Mouse (Mus musculus): ENCODE data around the gene Diras1. TPM values are rescaled to one million over a fixed set of nuclear protein-coding genes. Genes with fewer than 3 reads are reported as not detected.

Diras1 gene
- polyA plus RNA-seq, 1 experiment from 2014 or later: 0.08 TPM

GRCm38 (mm10) chr10:81010851-81011250, 14.6 kb downstream of the Diras1 start:
- Histone ChIP-seq H3K4me3 (ENCODE audit: low read depth, low read length) (no peak overlapping the region), H3K27me3 (ENCODE audit: insufficient read depth, low read length) (no peaks in the 10 kb centered on the region), H3K4me2 (no peak overlapping the region), H3K9ac (no peak overlapping the region), H3K27ac (ENCODE audit: low read depth) (no peak overlapping the region), H3K4me1 (ENCODE audit: insufficient read depth) (0 out of 2 replicates have a peak, but pooled peaks cover 3% of the 10 kb centered on the region), H3K9me3 (ENCODE audit: low read depth, low read length) (no peaks in the 10 kb centered on the region), H3K36me3 (ENCODE audit: insufficient read depth) (no peaks in the 10 kb centered on the region)
- no peak for TF ChIP-seq CTCF (IDR thresholded peaks at IDR 0.05; ENCODE audit: low read depth)
- DNase-seq (peak; percentile 44), ATAC-seq (ENCODE audit: insufficient read depth) (no peak)
- 62% methylated on average over 6 of the region's 6 CpGs for WGBS

- ATAC-seq (ENCODE audit: insufficient read depth): no peak; the same call in 1 of the 2 replicates
- no peaks in the 10 kb centered on the region for H3K27me3 ChIP-seq (ENCODE audit: insufficient read depth, low read length)
- H3K4me1 ChIP-seq (ENCODE audit: insufficient read depth): no peaks in the 10 kb centered on the region
- H3K4me2 ChIP-seq: no peak overlapping the region
- no peak overlapping the region for H3K9ac ChIP-seq
- TF ChIP-seq CTCF (IDR thresholded peaks at IDR 0.05; ENCODE audit: low read depth): no peak
- peak; percentile 38 for DNase-seq
- H3K36me3 ChIP-seq (ENCODE audit: insufficient read depth): no peaks in the 10 kb centered on the region
- no peaks in the 10 kb centered on the region for H3K9me3 ChIP-seq (ENCODE audit: low read depth, low read length)
- H3K27ac ChIP-seq (ENCODE audit: low read depth): no peak overlapping the region
- 28% methylated on average over 7 of the region's 7 CpGs for WGBS
- no peak overlapping the region for H3K4me3 ChIP-seq (ENCODE audit: low read depth, low read length)
Measured at GRCm38 (mm10) chr10:81007240-81007639, 18.2 kb downstream of the Diras1 start.

GRCm38 (mm10) chr10:81006005-81006677, 19.3 kb downstream of the Diras1 start:
- no peak overlapping the region for H3K4me3 ChIP-seq (ENCODE audit: low read depth, low read length)
- no peaks in the 10 kb centered on the region for H3K9me3 ChIP-seq (ENCODE audit: low read depth, low read length)
- TF ChIP-seq CTCF (IDR thresholded peaks at IDR 0.05; ENCODE audit: low read depth): no peak
- DNase-seq (no peak), ATAC-seq (ENCODE audit: insufficient read depth) (no peak)
- no peaks in the 10 kb centered on the region for H3K27me3 ChIP-seq (ENCODE audit: insufficient read depth, low read length)
- no peak overlapping the region for H3K4me2 ChIP-seq
- H3K4me1 ChIP-seq (ENCODE audit: insufficient read depth): no peaks in the 10 kb centered on the region
- H3K36me3 ChIP-seq (ENCODE audit: insufficient read depth): no peaks in the 10 kb centered on the region
- 89% methylated on average over 7 of the region's 7 CpGs for WGBS
- no peak overlapping the region for H3K9ac ChIP-seq
- H3K27ac ChIP-seq (ENCODE audit: low read depth): no peak overlapping the region

- 0 out of 2 replicates have a peak, but pooled peaks cover 4% of the 10 kb centered on the region for H3K27me3 ChIP-seq (ENCODE audit: insufficient read depth, low read length)
- no peaks in the 10 kb centered on the region for H3K36me3 ChIP-seq (ENCODE audit: insufficient read depth)
- H3K27ac ChIP-seq (ENCODE audit: low read depth): no peak overlapping the region
- peak overlapping the region; percentile 15; the same call in 1 of the 2 replicates for H3K9ac ChIP-seq
- no peak overlapping the region for H3K4me3 ChIP-seq (ENCODE audit: low read depth, low read length)
- no peak for ATAC-seq (ENCODE audit: insufficient read depth)
- WGBS: 54% methylated on average over 10 of the region's 10 CpGs
- no peak for TF ChIP-seq CTCF (IDR thresholded peaks at IDR 0.05; ENCODE audit: low read depth)
- H3K9me3 ChIP-seq (ENCODE audit: low read depth, low read length): no peaks in the 10 kb centered on the region
- no peak for DNase-seq
- no peak overlapping the region for H3K4me2 ChIP-seq
- 0 out of 2 replicates have a peak, but pooled peaks cover 3% of the 10 kb centered on the region for H3K4me1 ChIP-seq (ENCODE audit: insufficient read depth)
Measured at GRCm38 (mm10) chr10:81001161-81001560, 24.3 kb downstream of the Diras1 start.

- H3K4me3 ChIP-seq (ENCODE audit: low read depth, low read length): no peak overlapping the region
- DNase-seq (peak; percentile 18), ATAC-seq (ENCODE audit: insufficient read depth) (no peak)
- H3K9ac ChIP-seq: peak overlapping the region; percentile 15
- H3K27ac ChIP-seq (ENCODE audit: low read depth): no peak overlapping the region
- H3K36me3 ChIP-seq (ENCODE audit: insufficient read depth): no peaks in the 10 kb centered on the region
- no peak overlapping the region for H3K4me2 ChIP-seq
- 0 out of 2 replicates have a peak, but pooled peaks cover 4% of the 10 kb centered on the region for H3K27me3 ChIP-seq (ENCODE audit: insufficient read depth, low read length)
- 43% methylated on average over 28 of the region's 28 CpGs for WGBS
- H3K9me3 ChIP-seq (ENCODE audit: low read depth, low read length): no peaks in the 10 kb centered on the region
- 0 out of 2 replicates have a peak, but pooled peaks cover 3% of the 10 kb centered on the region for H3K4me1 ChIP-seq (ENCODE audit: insufficient read depth)
- no peak for TF ChIP-seq CTCF (IDR thresholded peaks at IDR 0.05; ENCODE audit: low read depth)
Measured at GRCm38 (mm10) chr10:81000197-81001062, 25.0 kb downstream of the Diras1 start.

GRCm38 (mm10) chr10:80999362-81000196, 25.9 kb downstream of the Diras1 start:
- H3K36me3 ChIP-seq (ENCODE audit: insufficient read depth): no peaks in the 10 kb centered on the region
- H3K4me3 ChIP-seq (ENCODE audit: low read depth, low read length): no peak overlapping the region
- peak; percentile 96 for TF ChIP-seq CTCF (IDR thresholded peaks at IDR 0.05; ENCODE audit: low read depth)
- H3K4me1 ChIP-seq (ENCODE audit: insufficient read depth): 0 out of 2 replicates have a peak, but pooled peaks cover 3% of the 10 kb centered on the region
- WGBS: 29% methylated on average over 37 of the region's 37 CpGs
- peak; percentile 67 for ATAC-seq (ENCODE audit: insufficient read depth)
- DNase-seq: peak; percentile 93
- 0 out of 2 replicates have a peak, but pooled peaks cover 8% of the 10 kb centered on the region for H3K27me3 ChIP-seq (ENCODE audit: insufficient read depth, low read length)
- H3K4me2 ChIP-seq: peak overlapping the region; percentile 37
- no peak overlapping the region for H3K27ac ChIP-seq (ENCODE audit: low read depth)
- no peaks in the 10 kb centered on the region for H3K9me3 ChIP-seq (ENCODE audit: low read depth, low read length)
- H3K9ac ChIP-seq: no peak overlapping the region
